Comparison of ENCODE assay signal across 9 mouse cellular contexts in genomic region chr13:78194850-78195600, GRCm38 (mm10). TPM values are rescaled to one million over a fixed set of nuclear protein-coding genes. Genes with fewer than 3 reads are reported as not detected.
A peak's percentile ranks its signal among the peaks of the same experiment; 100 is the strongest.
DNase-seq lines count a peak whose midpoint lies in the region; ATAC-seq and TF ChIP-seq lines count a peak whose summit lies in the region.
"Had no signal": no experiment of that assay in that cellular context is flagged by ENCODE, and none has a peak within 500 bp of the region (broad histone marks: within the 10 kb centered on the region; RNA-seq: fewer than 3 reads in every experiment).

No protein-coding gene starts in this region.

- peaks cover 0 to 13% of the 10 kb centered on the region in 2 experiments; a peak in 2 of 4 replicates for H3K4me1 ChIP-seq in heart, embryonic 14.5 days (ENCODE audit: control insufficient read depth in 2 of 2, insufficient read depth in 2 of 2, low read length in 2 of 2)
- peaks cover 37% of the 10 kb centered on the region for H3K4me1 ChIP-seq in hindbrain, embryonic 13.5 days (replicated peaks)
- H3K4me1 ChIP-seq in midbrain, postnatal 0 days (ENCODE audit: insufficient read depth, low read length) = peaks cover 2% of the 10 kb centered on the region; the same call in 1 of the 2 replicates

- H3K27ac ChIP-seq in heart, embryonic 14.5 days (replicated peaks in 1 of 2; ENCODE audit: control insufficient read depth in 1 of 2, insufficient read depth in 1 of 2, low read depth in 2 of 2, low read length in 2 of 2) = no peak overlapping the region
- peak overlapping the region; percentile 97 for H3K27ac ChIP-seq in hindbrain, embryonic 13.5 days
- peak overlapping the region; percentile 81 for H3K27ac ChIP-seq in midbrain, postnatal 0 days (ENCODE audit: low read depth, low read length)
- H3K27ac ChIP-seq: liver, embryonic 14.5 days had no signal

- H3K4me3 ChIP-seq in heart, embryonic 14.5 days (ENCODE audit: control insufficient read depth in 1 of 2, insufficient read depth in 1 of 2, low read depth in 1 of 2, low read length in 2 of 2) = peak overlapping the region; percentile 17 to 32
- H3K4me3 ChIP-seq in hindbrain, embryonic 13.5 days = peak overlapping the region; percentile 68
- H3K4me3 ChIP-seq in midbrain, postnatal 0 days (ENCODE audit: low read depth, low read length) = peak overlapping the region; percentile 87

- TF ChIP-seq CTCF in midbrain, postnatal 0 days (IDR thresholded peaks at IDR 0.05) = no peak

- H3K4me2 ChIP-seq in heart, embryonic 14.5 days (ENCODE audit: low read length) = peak overlapping the region; percentile 60
- H3K4me2 ChIP-seq in hindbrain, embryonic 13.5 days = peak overlapping the region; percentile 74
- peak overlapping the region; percentile 56 for H3K4me2 ChIP-seq in midbrain, postnatal 0 days (ENCODE audit: low read depth, low read length, poor library complexity, severe bottlenecking)

- ATAC-seq in heart, embryonic 14.5 days (ENCODE audit: insufficient number of reproducible peaks, insufficient read depth, low FRiP score, low read depth) = no peak
- ATAC-seq in hindbrain, embryonic 13.5 days (ENCODE audit: low FRiP score) = peak; percentile 26
- ATAC-seq in midbrain, postnatal 0 days (ENCODE audit: low FRiP score) = peak; percentile 41; the same call in 1 of the 2 replicates

- intact Hi-C loops in heart, postnatal 36 days (cut with DNase I) = loop anchor here (10.0 kb wide), 2 partner anchors 330 to 1220 kb away; no protein-coding TSS in a partner anchor

- no peak for DNase-seq in heart, postnatal 36 days
- peak; percentile 42 for DNase-seq in ES-CJ7 (ENCODE audit: low read depth, low spot score)
- peak; percentile 71 to 75 for DNase-seq in cerebellum, postnatal 10 days
- DNase-seq in midbrain, postnatal 0 days (ENCODE audit: low spot score) = no peak
- DNase-seq in spleen, postnatal 36 days (ENCODE audit: low spot score in 2 of 2) = no peak
- DNase-seq in frontal cortex, postnatal 14 days (ENCODE audit: low spot score in 2 of 2) = no peak

- H3K9ac ChIP-seq in heart, embryonic 14.5 days (ENCODE audit: low read length) = peak overlapping the region; percentile 22; the same call in 1 of the 2 replicates
- peak overlapping the region; percentile 99 for H3K9ac ChIP-seq in hindbrain, embryonic 13.5 days
- peak overlapping the region; percentile 72 for H3K9ac ChIP-seq in midbrain, postnatal 0 days (replicated peaks; ENCODE audit: low read length, poor library complexity, severe bottlenecking)
- H3K9ac ChIP-seq: liver, embryonic 14.5 days had no signal

- H3K36me3 ChIP-seq in heart, embryonic 14.5 days (ENCODE audit: control insufficient read depth, insufficient read depth, low read length) = no peaks in the 10 kb centered on the region
- peaks cover 12% of the 10 kb centered on the region for H3K36me3 ChIP-seq in hindbrain, embryonic 13.5 days
- peaks cover 5% of the 10 kb centered on the region; the same call in 1 of the 2 replicates for H3K36me3 ChIP-seq in midbrain, postnatal 0 days (ENCODE audit: insufficient read depth, low read length)

- H3K27me3 ChIP-seq in heart, embryonic 14.5 days (ENCODE audit: control insufficient read depth, insufficient read depth, low read length) = peaks cover 74% of the 10 kb centered on the region
- H3K27me3 ChIP-seq in hindbrain, embryonic 13.5 days = no peaks in the 10 kb centered on the region
- H3K27me3 ChIP-seq in midbrain, postnatal 0 days (ENCODE audit: insufficient read depth, low read length) = no peaks in the 10 kb centered on the region

- no peaks in the 10 kb centered on the region for H3K9me3 ChIP-seq in heart, embryonic 14.5 days (ENCODE audit: control insufficient read depth, low read length)
- no peaks in the 10 kb centered on the region for H3K9me3 ChIP-seq in hindbrain, embryonic 13.5 days
- no peaks in the 10 kb centered on the region for H3K9me3 ChIP-seq in midbrain, postnatal 0 days (ENCODE audit: low read length)

- 7% methylated on average over 64 of the region's 64 CpGs for WGBS in heart, embryonic 14.5 days
- 1% methylated on average over 64 of the region's 64 CpGs for WGBS in hindbrain, embryonic 13.5 days
- WGBS in midbrain, postnatal 0 days = 2% methylated on average over 63 of the region's 64 CpGs

RNA-seq across cellular contexts. Expression of gene Nr2f1, which starts 4.5 kb away (rescaled TPM):
- polyA plus RNA-seq in heart, embryonic 14.5 days (2014; fragmentation: Nextera tagmentation; extraction: Ambion mirVana) = 5.6 and 8.3 TPM in 2 replicates
- total RNA-seq in heart, postnatal 36 days (2021) = 1 to 10 TPM; 3.8 to 4.1 TPM
- 68.9 and 71.3 TPM in 2 replicates for polyA plus RNA-seq in hindbrain, embryonic 13.5 days (2015; fragmentation: Nextera tagmentation; extraction: Ambion mirVana)
- total RNA-seq in midbrain, postnatal 0 days (2014; rRNA removed) = 163 and 184 TPM in 2 replicates
- 46.4 and 55.5 TPM in 2 replicates for polyA plus RNA-seq in midbrain, postnatal 0 days (2015; fragmentation: Nextera tagmentation; extraction: Ambion mirVana)

Comparison
In these comparisons a context has a peak if more than half of its experiments do, and no peak if none do; other contexts are left out.
1. H3K27ac ChIP-seq: peak in hindbrain, embryonic 13.5 days (single experiment) and midbrain, postnatal 0 days (single experiment); none in heart, embryonic 14.5 days (0 of 2).
2. H3K4me3 ChIP-seq: peak in every context shown above with its lines; median percentile 87 in midbrain, postnatal 0 days; 68 in hindbrain, embryonic 13.5 days; 24 in heart, embryonic 14.5 days.
3. H3K9ac ChIP-seq: peak in every context shown above with its lines; median percentile 99 in hindbrain, embryonic 13.5 days; 72 in midbrain, postnatal 0 days; 22 in heart, embryonic 14.5 days.
4. DNase-seq: peak in ES-CJ7 (single experiment) and cerebellum, postnatal 10 days (2 of 2); none in heart, postnatal 36 days (0 of 2), midbrain, postnatal 0 days (single experiment), spleen, postnatal 36 days (0 of 2) and frontal cortex, postnatal 14 days (0 of 2).
5. Peak in every context shown above with its lines, with median percentiles within 50 percentile points of each other: H3K4me2 ChIP-seq.